Mouse (Mus musculus) hindbrain, embryonic 11.5 days (tissue): Measurements from ENCODE around the gene Angptl1. TPM values are rescaled to one million over a fixed set of nuclear protein-coding genes. Genes with fewer than 3 reads are reported as not detected.
A peak's percentile ranks its signal among the peaks of the same experiment; 100 is the strongest.

Experiments
- ATAC-seq: fragments of 200-750 bp; cut with Nextera tagmentation; 2 replicates; pipeline ENCODE4 v1.8.0; 2017; ENCODE audit warnings: mild to moderate bottlenecking, moderate TSS enrichment, moderate library complexity; ENCODE audit not compliant: low FRiP score
- DNase-seq: peaks from one replicate; pipeline ENCODE4 v3.0.0-alpha.2; 2015; ENCODE audit warnings: low spot score
- H3K27ac ChIP-seq: fragments of 300-500 bp; sonication (generic); 2 replicates; pipeline ENCODE4 v1.5.1; 2014; ENCODE audit warnings: mild to moderate bottlenecking, low read depth, low read length
- H3K27me3 ChIP-seq: fragments of 300-500 bp; sonication (generic); 2 replicates; pipeline ENCODE4 v1.6.1; 2014; ENCODE audit warnings: mild to moderate bottlenecking, low read length, moderate library complexity, mixed read lengths; ENCODE audit not compliant: control insufficient read depth, insufficient read depth
- H3K36me3 ChIP-seq: fragments of 300-500 bp; sonication (generic); 2 replicates; pipeline ENCODE4 v1.6.1; 2014; ENCODE audit warnings: mild to moderate bottlenecking, low read length, moderate library complexity, mixed read lengths; ENCODE audit not compliant: control insufficient read depth, insufficient read depth
- H3K4me1 ChIP-seq: fragments of 300-500 bp; sonication (generic); replicated peaks from 2 replicates; pipeline ENCODE4 v1.6.1; 2014; ENCODE audit warnings: low read length, mixed read lengths; ENCODE audit not compliant: control insufficient read depth, insufficient read depth
- H3K4me2 ChIP-seq: fragments of 300-500 bp; sonication (generic); replicated peaks from 2 replicates; pipeline ENCODE4 v1.6.1; 2014; ENCODE audit warnings: mild to moderate bottlenecking, low read depth, low read length
- H3K4me3 ChIP-seq: fragments of 300-500 bp; sonication (generic); 2 replicates; pipeline ENCODE4 v1.5.1; 2014; ENCODE audit warnings: low read depth, low read length
- H3K9ac ChIP-seq: fragments of 300-500 bp; sonication (generic); 2 replicates; pipeline ENCODE4 v1.6.1; 2014; ENCODE audit warnings: low read depth, low read length
- H3K9me3 ChIP-seq: fragments of 300-500 bp; sonication (generic); 2 replicates; pipeline ENCODE4 v1.6.1; 2016; ENCODE audit warnings: low read length; ENCODE audit not compliant: control insufficient read depth
- WGBS: fragments of 180-500 bp; shearing (Covaris S2); extraction: QIAGEN DNeasy Blood & Tissue Kit; methylation state at CpG from one replicate; pipeline ENCODE4 v1.1.7; 2014; 5-methylcytosine and 5-hydroxymethylcytosine counted together
- polyA plus RNA-seq: library from polyadenylated mRNA; unstranded; fragments of >200 nt; fragmentation: Nextera tagmentation; extraction: Ambion mirVana; gene quantifications from 2 replicates; pipeline ENCODE4 v1.2.1, GENCODE M21; 2014

The Angptl1 gene
- 5.1 and 6.9 TPM in 2 replicates for polyA plus RNA-seq

- Histone ChIP-seq H3K4me2 (no peak within 1 kb of the TSS), H3K27me3 (no peaks in the 10 kb centered on the region), H3K36me3 (no peaks in the 10 kb centered on the region), H3K4me1 (no peaks in the 10 kb centered on the region), H3K4me3 (no peak within 1 kb of the TSS), H3K9ac (no peak within 1 kb of the TSS), H3K9me3 (no peaks in the 10 kb centered on the region), H3K27ac (peak within 1 kb of the TSS; percentile 2; the same call in 1 of the 2 replicates)
- DNase-seq (no peak), ATAC-seq (no peak)
- WGBS, result 66% methylated on average over 4 of the region's 4 CpGs
Measured at GRCm38 (mm10) chr1:156838177-156838576, at the start of gene Angptl1. Gene Angptl1, plus strand, starts transcription at chr1:156838562.

GRCm38 (mm10) chr1:156789844-156790490, 48.4 kb upstream of the Angptl1 start:
- H3K36me3 ChIP-seq, result no peaks in the 10 kb centered on the region
- H3K27me3 ChIP-seq, result no peaks in the 10 kb centered on the region
- no peak overlapping the region for H3K4me3 ChIP-seq
- 5% methylated on average over 5 of the region's 5 CpGs for WGBS
- H3K27ac ChIP-seq, result peak overlapping the region; percentile 77
- peaks cover 4% of the 10 kb centered on the region; the same call in 1 of the 2 replicates for H3K4me1 ChIP-seq
- ATAC-seq (peak; percentile 72), DNase-seq (peak; percentile 57)
- H3K4me2 ChIP-seq, result no peak overlapping the region
- peak overlapping the region; percentile 20; the same call in 1 of the 2 replicates for H3K9ac ChIP-seq
- no peaks in the 10 kb centered on the region for H3K9me3 ChIP-seq

- H3K27me3 ChIP-seq, result no peaks in the 10 kb centered on the region
- WGBS, result 56% methylated on average over 9 of the region's 9 CpGs
- H3K27ac ChIP-seq, result no peak overlapping the region
- no peak overlapping the region for H3K4me2 ChIP-seq
- no peaks in the 10 kb centered on the region for H3K36me3 ChIP-seq
- H3K4me1 ChIP-seq, result no peaks in the 10 kb centered on the region
- ATAC-seq (no peak), DNase-seq (no peak)
- H3K4me3 ChIP-seq, result no peak overlapping the region
- no peak overlapping the region for H3K9ac ChIP-seq
- no peaks in the 10 kb centered on the region for H3K9me3 ChIP-seq
Measured at GRCm38 (mm10) chr1:156796251-156796650, 42.1 kb upstream of the Angptl1 start.

GRCm38 (mm10) chr1:156801276-156801675, 37.1 kb upstream of the Angptl1 start:
- ATAC-seq, result no peak
- no peak overlapping the region for H3K4me2 ChIP-seq
- no peak for DNase-seq
- H3K4me3 ChIP-seq, result no peak overlapping the region
- WGBS, result 72% methylated on average over 6 of the region's 6 CpGs
- H3K27ac ChIP-seq, result no peak overlapping the region
- no peaks in the 10 kb centered on the region for H3K4me1 ChIP-seq
- H3K36me3 ChIP-seq, result no peaks in the 10 kb centered on the region
- H3K27me3 ChIP-seq, result no peaks in the 10 kb centered on the region
- no peak overlapping the region for H3K9ac ChIP-seq
- no peaks in the 10 kb centered on the region for H3K9me3 ChIP-seq

DNA sequence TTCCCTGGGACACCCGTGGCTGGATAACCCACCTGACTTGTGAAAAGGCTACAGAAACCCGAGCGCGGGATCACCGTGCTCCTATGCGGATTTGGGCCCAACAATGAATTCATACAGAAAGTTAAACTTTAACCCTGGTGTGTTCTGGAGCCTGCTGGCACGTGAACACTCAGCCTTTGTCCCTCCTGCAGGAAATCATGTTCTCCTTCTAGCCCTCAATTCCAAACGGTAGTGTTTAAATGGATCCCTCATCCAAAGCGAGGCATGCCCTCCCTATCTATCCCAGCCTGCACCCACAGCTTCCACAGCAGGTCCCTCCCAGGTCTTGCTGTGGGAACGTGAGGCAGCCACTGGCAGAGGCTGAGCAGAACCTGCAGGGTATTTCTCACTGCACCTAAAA, 30.0 kb upstream of the Angptl1 start:
- no peak overlapping the region for H3K27ac ChIP-seq
- no peak for ATAC-seq
- H3K36me3 ChIP-seq, result no peaks in the 10 kb centered on the region
- no peak for DNase-seq
- H3K4me3 ChIP-seq, result no peak overlapping the region
- no peaks in the 10 kb centered on the region for H3K4me1 ChIP-seq
- no peak overlapping the region for H3K4me2 ChIP-seq
- H3K9ac ChIP-seq, result no peak overlapping the region
- no peaks in the 10 kb centered on the region for H3K9me3 ChIP-seq
- WGBS, result 45% methylated on average over 10 of the region's 10 CpGs
- no peaks in the 10 kb centered on the region for H3K27me3 ChIP-seq

GRCm38 (mm10) chr1:156811928-156812327, 26.4 kb upstream of the Angptl1 start:
- 84% methylated on average over 7 of the region's 7 CpGs for WGBS
- H3K4me2 ChIP-seq, result no peak overlapping the region
- ATAC-seq (no peak), DNase-seq (no peak)
- H3K27ac ChIP-seq, result no peak overlapping the region
- no peak overlapping the region for H3K4me3 ChIP-seq
- H3K9ac ChIP-seq, result no peak overlapping the region
- no peaks in the 10 kb centered on the region for H3K4me1 ChIP-seq
- H3K9me3 ChIP-seq, result no peaks in the 10 kb centered on the region
- H3K27me3 ChIP-seq, result no peaks in the 10 kb centered on the region
- H3K36me3 ChIP-seq, result no peaks in the 10 kb centered on the region

GRCm38 (mm10) chr1:156812716-156813115, 25.6 kb upstream of the Angptl1 start:
- no peak overlapping the region for H3K27ac ChIP-seq
- no peak overlapping the region for H3K4me2 ChIP-seq
- H3K4me3 ChIP-seq, result no peak overlapping the region
- ATAC-seq (no peak), DNase-seq (no peak)
- no peaks in the 10 kb centered on the region for H3K27me3 ChIP-seq
- H3K9ac ChIP-seq, result no peak overlapping the region
- no peaks in the 10 kb centered on the region for H3K4me1 ChIP-seq
- H3K9me3 ChIP-seq, result no peaks in the 10 kb centered on the region
- H3K36me3 ChIP-seq, result 0 out of 2 replicates have a peak, but pooled peaks cover 3% of the 10 kb centered on the region
- 79% methylated on average over 8 of the region's 8 CpGs for WGBS

DNA sequence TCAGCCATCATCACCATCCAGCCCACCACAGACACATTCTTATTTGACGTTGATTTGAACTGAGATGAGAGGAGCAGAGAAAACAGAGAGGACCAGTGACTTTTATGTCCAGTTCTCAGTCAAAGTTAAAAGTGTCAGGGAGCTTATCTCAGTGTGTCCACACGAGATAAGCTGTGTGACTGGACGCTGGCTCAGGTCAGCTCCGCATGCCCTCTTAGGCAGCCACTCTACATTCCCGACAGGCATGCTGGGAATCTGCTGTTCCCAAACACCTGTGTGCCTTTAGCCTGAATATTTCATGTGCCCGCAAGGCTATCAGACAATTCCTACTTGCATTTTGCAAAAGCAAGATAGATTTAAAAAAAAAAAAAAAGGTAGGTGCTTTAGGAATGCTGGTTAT, 24.9 kb upstream of the Angptl1 start:
- H3K27me3 ChIP-seq, result no peaks in the 10 kb centered on the region
- WGBS, result 75% methylated on average over 6 of the region's 6 CpGs
- H3K9ac ChIP-seq, result no peak overlapping the region
- DNase-seq (no peak), ATAC-seq (no peak)
- H3K4me3 ChIP-seq, result no peak overlapping the region
- H3K9me3 ChIP-seq, result no peaks in the 10 kb centered on the region
- peaks cover 5% of the 10 kb centered on the region; the same call in 1 of the 2 replicates for H3K36me3 ChIP-seq
- no peaks in the 10 kb centered on the region for H3K4me1 ChIP-seq
- no peak overlapping the region for H3K27ac ChIP-seq
- no peak overlapping the region for H3K4me2 ChIP-seq

DNA sequence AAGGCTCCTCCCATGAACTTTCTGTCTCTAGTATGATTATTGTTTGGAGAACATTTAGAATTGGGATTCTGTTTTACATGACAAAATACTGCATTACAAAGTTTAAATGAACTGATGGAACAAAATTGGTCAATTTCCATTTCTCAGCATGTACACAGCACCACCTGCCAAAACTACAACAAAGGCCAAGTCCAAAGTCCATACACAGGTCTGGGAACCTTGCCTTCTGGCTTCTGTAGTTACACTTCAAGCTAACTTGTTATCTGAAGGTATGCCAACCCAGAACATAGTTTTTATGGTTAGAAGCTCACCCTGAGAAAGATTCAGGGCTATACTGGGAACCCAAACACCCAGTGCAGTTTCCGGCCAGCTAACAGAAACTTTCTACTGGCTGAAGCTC, 19.1 kb upstream of the Angptl1 start:
- peaks cover 5% of the 10 kb centered on the region; the same call in 1 of the 2 replicates for H3K36me3 ChIP-seq
- no peak overlapping the region for H3K27ac ChIP-seq
- no peaks in the 10 kb centered on the region for H3K9me3 ChIP-seq
- ATAC-seq, result no peak
- WGBS, result 94% methylated on average over 1 of the region's 1 CpGs
- H3K9ac ChIP-seq, result no peak overlapping the region
- H3K4me2 ChIP-seq, result no peak overlapping the region
- H3K27me3 ChIP-seq, result no peaks in the 10 kb centered on the region
- no peaks in the 10 kb centered on the region for H3K4me1 ChIP-seq
- no peak for DNase-seq
- no peak overlapping the region for H3K4me3 ChIP-seq
